Mouse (Mus musculus) C2C12 (cell line): Measurements from ENCODE around the gene Pcdh19. TPM values are rescaled to one million over a fixed set of nuclear protein-coding genes. Genes with fewer than 3 reads are reported as not detected.

Source experiments
- H3K27me3 ChIP-seq: one replicate; pipeline ENCODE4 v1.6.1; 2011; ENCODE audit not compliant: control insufficient read depth, insufficient read depth, insufficient read length
- H3K36me3 ChIP-seq: one replicate; pipeline ENCODE4 v1.6.1; 2011; ENCODE audit not compliant: control insufficient read depth, insufficient read depth
- H3K4me3 ChIP-seq: one replicate; pipeline ENCODE4 v1.5.1; 2011; ENCODE audit warnings: mild to moderate bottlenecking, control low read depth; ENCODE audit not compliant: poor library complexity, insufficient read depth, severe bottlenecking
- H3K79me2 ChIP-seq: one replicate; pipeline ENCODE4 v1.6.1; 2011; ENCODE audit not compliant: control insufficient read depth, insufficient read depth
- H3K79me3 ChIP-seq: one replicate; pipeline ENCODE4 v1.6.1; 2011; ENCODE audit warnings: low read depth, control low read depth
- H3ac ChIP-seq: one replicate; pipeline ENCODE3; 2011; ENCODE audit warnings: low read depth; ENCODE audit not compliant: control insufficient read depth, insufficient read length
- CEBPB ChIP-seq: IDR thresholded peaks from one replicate; pipeline ENCODE4 v1.6.1; 2011; ENCODE audit warnings: low read depth, mild to moderate bottlenecking, control low read depth, moderate library complexity
- CTCF ChIP-seq: IDR thresholded peaks from one replicate; pipeline ENCODE4 v1.5.1; 2011; ENCODE audit not compliant: control insufficient read depth, insufficient read depth, insufficient read length
- FOSL1 ChIP-seq: IDR thresholded peaks from one replicate; pipeline ENCODE4 v1.8.0; 2011; ENCODE audit warnings: mild to moderate bottlenecking, low read length; ENCODE audit not compliant: poor library complexity, insufficient read depth, severe bottlenecking
- MAX ChIP-seq: IDR thresholded peaks from one replicate; pipeline ENCODE4 v1.6.1; 2011; ENCODE audit warnings: mild to moderate bottlenecking, control low read depth
- MYOD1 ChIP-seq: IDR thresholded peaks from one replicate; pipeline ENCODE4 v1.6.1; 2011; ENCODE audit warnings: low read depth; ENCODE audit not compliant: control insufficient read depth, insufficient read length
- MYOG ChIP-seq: IDR thresholded peaks from one replicate; pipeline ENCODE4 v1.6.1; 2011; ENCODE audit not compliant: control insufficient read depth, insufficient read length; ENCODE audit errors: extremely low read depth
- USF1 ChIP-seq: IDR thresholded peaks from one replicate; pipeline ENCODE4 v1.6.1; 2011; ENCODE audit warnings: low read depth, mild to moderate bottlenecking, control low read depth, moderate library complexity
- polyA plus RNA-seq: library from polyadenylated mRNA; unstranded; fragments of >200 nt; fragmentation: generic; extraction: Trizol; gene quantifications from one replicate; pipeline ENCODE4 v1.2.1, GENCODE M21; 2012; ENCODE audit warnings: missing spikeins

Gene Pcdh19
- polyA plus RNA-seq, 1 experiment: 8.8 TPM

- TF ChIP-seq FOSL1 (no peak), MYOD1 (peak; percentile 38)
- Histone ChIP-seq H3ac (no peak overlapping the region), H3K27me3 (no peaks in the 10 kb centered on the region), H3K4me3 (no peak overlapping the region), H3K79me2 (peaks cover 35% of the 10 kb centered on the region), H3K36me3 (no peaks in the 10 kb centered on the region), H3K79me3 (peaks cover 5% of the 10 kb centered on the region)
These were observed 32.8 kb downstream of the Pcdh19 start for GRCm38 (mm10) chrX:133655876-133656538.

GRCm38 (mm10) chrX:133655196-133655595 is 33.6 kb downstream of the Pcdh19 start:
- TF ChIP-seq CTCF (no peak), MYOG (no peak), MYOD1 (no peak), MAX (no peak), FOSL1 (no peak), USF1 (no peak)
- Histone ChIP-seq H3K79me2 (peaks cover 34% of the 10 kb centered on the region), H3K27me3 (no peaks in the 10 kb centered on the region), H3K79me3 (peaks cover 6% of the 10 kb centered on the region), H3K36me3 (peaks cover 5% of the 10 kb centered on the region), H3ac (no peak overlapping the region), H3K4me3 (no peak overlapping the region)

GRCm38 (mm10) chrX:133653071-133653470 is 35.7 kb downstream of the Pcdh19 start:
- Histone ChIP-seq H3K79me3 (peaks cover 10% of the 10 kb centered on the region), H3ac (no peak overlapping the region), H3K79me2 (peaks cover 37% of the 10 kb centered on the region), H3K4me3 (no peak overlapping the region), H3K36me3 (peaks cover 5% of the 10 kb centered on the region), H3K27me3 (no peaks in the 10 kb centered on the region)
- TF ChIP-seq CTCF (no peak), CEBPB (no peak), MAX (no peak), MYOG (no peak), USF1 (no peak), MYOD1 (no peak), FOSL1 (no peak)

- TF ChIP-seq MYOD1 (no peak), MAX (no peak), CTCF (no peak)
- Histone ChIP-seq H3K4me3 (no peak overlapping the region), H3ac (no peak overlapping the region), H3K36me3 (peaks cover 12% of the 10 kb centered on the region), H3K79me3 (peaks cover 9% of the 10 kb centered on the region), H3K79me2 (peaks cover 33% of the 10 kb centered on the region), H3K27me3 (no peaks in the 10 kb centered on the region)
These were observed 38.4 kb downstream of the Pcdh19 start for GRCm38 (mm10) chrX:133650379-133650778.

GRCm38 (mm10) chrX:133647809-133648208 is 41.0 kb downstream of the Pcdh19 start:
- peaks cover 22% of the 10 kb centered on the region for H3K79me2 ChIP-seq
- no peaks in the 10 kb centered on the region for H3K27me3 ChIP-seq
- peaks cover 12% of the 10 kb centered on the region for H3K36me3 ChIP-seq
- no peak for TF ChIP-seq CEBPB
- no peak for TF ChIP-seq MYOG
- no peak for TF ChIP-seq CTCF
- TF ChIP-seq MYOD1: no peak
- TF ChIP-seq FOSL1: no peak
- TF ChIP-seq USF1: no peak
- TF ChIP-seq MAX: no peak
- no peak overlapping the region for H3K4me3 ChIP-seq
- H3K79me3 ChIP-seq: peaks cover 8% of the 10 kb centered on the region
- no peak overlapping the region for H3ac ChIP-seq

- Histone ChIP-seq H3K79me2 (peaks cover 38% of the 10 kb centered on the region), H3K36me3 (peaks cover 8% of the 10 kb centered on the region), H3K79me3 (peaks cover 5% of the 10 kb centered on the region), H3K27me3 (no peaks in the 10 kb centered on the region), H3K4me3 (no peak overlapping the region), H3ac (no peak overlapping the region)
- TF ChIP-seq MYOD1 (no peak), MAX (no peak), MYOG (no peak), USF1 (no peak), CEBPB (no peak), CTCF (no peak), FOSL1 (no peak)
These were observed 49.3 kb downstream of the Pcdh19 start for GRCm38 (mm10) chrX:133639445-133639844.
